18 mouse cellular contexts compared by ENCODE assay signal in genomic region chr16:29046453-29046993, GRCm38 (mm10).
"Had no signal": no experiment of that assay in that cellular context is flagged by ENCODE, and none has a peak within 500 bp of the region (broad histone marks: within the 10 kb centered on the region; RNA-seq: fewer than 3 reads in every experiment).

No protein-coding gene starts in this region.

- H3K27me3 ChIP-seq: midbrain, embryonic 12.5 days; neural tube, embryonic 13.5 days; neural tube, embryonic 15.5 days had no signal

- H3K4me1 ChIP-seq: midbrain, embryonic 10.5 days; midbrain, embryonic 12.5 days; neural tube, embryonic 13.5 days; neural tube, embryonic 15.5 days had no signal

- H3K27ac ChIP-seq: midbrain, embryonic 10.5 days; midbrain, embryonic 12.5 days; neural tube, embryonic 13.5 days; neural tube, embryonic 15.5 days had no signal

- DNase-seq: lung, embryonic 14.5 days; lung, postnatal 10 days; lung, postnatal 4 days; midbrain, embryonic 14.5 days; retina, postnatal 1 day; right cerebral cortex, adult 18-20 months; right cerebral cortex, postnatal 25 days; right cerebral cortex, postnatal 4 days; spleen, adult 18-20 months; thymus, adult 18-20 months; thymus, postnatal 14 days; thymus, postnatal 36 days had no signal

- H3K4me3 ChIP-seq: midbrain, embryonic 10.5 days; midbrain, embryonic 12.5 days; myocyte; neural tube, embryonic 13.5 days; neural tube, embryonic 15.5 days had no signal

- H3K9me3 ChIP-seq: midbrain, embryonic 10.5 days; midbrain, embryonic 12.5 days; neural tube, embryonic 13.5 days; neural tube, embryonic 15.5 days had no signal

- H3K36me3 ChIP-seq: midbrain, embryonic 10.5 days; midbrain, embryonic 12.5 days; neural tube, embryonic 13.5 days; neural tube, embryonic 15.5 days had no signal

- H3K9ac ChIP-seq: lung, embryonic 14.5 days; midbrain, embryonic 12.5 days; neural tube, embryonic 13.5 days; neural tube, embryonic 15.5 days had no signal

- ATAC-seq: midbrain, embryonic 16.5 days had no signal

- H3K4me2 ChIP-seq: lung, embryonic 14.5 days; midbrain, embryonic 12.5 days; neural tube, embryonic 13.5 days; neural tube, embryonic 15.5 days had no signal
